Mouse (Mus musculus): Measurements from ENCODE around the gene Hmgb3. TPM values are rescaled to one million over a fixed set of nuclear protein-coding genes. Genes with fewer than 3 reads are reported as not detected.

The Hmgb3 gene
- polyA plus RNA-seq, 1 experiment = 25.9 TPM

- H3K27me3 ChIP-seq (ENCODE audit: control insufficient read depth, insufficient read depth, insufficient read length) = no peaks in the 10 kb centered on the region
- H3K4me2 ChIP-seq (ENCODE audit: low read depth) = no peak overlapping the region
- H3K36me3 ChIP-seq (ENCODE audit: control insufficient read depth, insufficient read depth) = no peaks in the 10 kb centered on the region
- no peak overlapping the region for H3ac ChIP-seq (ENCODE audit: control insufficient read depth, insufficient read length)
- no peak overlapping the region for H3K4me3 ChIP-seq
- TF ChIP-seq REST (IDR thresholded peaks at IDR 0.05; ENCODE audit: insufficient read depth, insufficient read length) = no peak
- no peak for TF ChIP-seq TCF3 (IDR thresholded peaks at IDR 0.05; ENCODE audit: insufficient read length, low read depth)
- TF ChIP-seq MYOD1 (IDR thresholded peaks at IDR 0.05; ENCODE audit: control insufficient read depth in 1 of 3, insufficient read length in 2 of 3, low read depth in 2 of 3) = no peak
- no peak for TF ChIP-seq TCF12 (IDR thresholded peaks at IDR 0.05; ENCODE audit: insufficient read depth, poor library complexity, severe bottlenecking)
- no peak for TF ChIP-seq MYOG (IDR thresholded peaks at IDR 0.05; ENCODE audit: control insufficient read depth in 1 of 3, insufficient read depth in 1 of 3, insufficient read length in 2 of 3, low read depth in 2 of 3)
- no peak for TF ChIP-seq SRF (IDR thresholded peaks at IDR 0.05; ENCODE audit: control insufficient read depth, insufficient read length, low read depth)
- TF ChIP-seq POLR2AphosphoS2 (IDR thresholded peaks at IDR 0.05; ENCODE audit: insufficient read length, low read depth) = no peak
- no peak for TF ChIP-seq E2F4 (IDR thresholded peaks at IDR 0.05; ENCODE audit: insufficient read depth)
- TF ChIP-seq CEBPB (IDR thresholded peaks at IDR 0.05; ENCODE audit: insufficient read depth, poor library complexity, severe bottlenecking) = no peak
- no peak for TF ChIP-seq POLR2A (IDR thresholded peaks at IDR 0.05; ENCODE audit: insufficient read length, low read depth)
- TF ChIP-seq USF1 (IDR thresholded peaks at IDR 0.05; ENCODE audit: low read depth) = no peak
- TF ChIP-seq MAX (IDR thresholded peaks at IDR 0.05; ENCODE audit: low read depth) = no peak
- H3K79me2 ChIP-seq (ENCODE audit: control insufficient read depth, insufficient read depth) = no peaks in the 10 kb centered on the region
Measured at GRCm38 (mm10) chrX:71525593-71526299, 30.0 kb upstream of the Hmgb3 start.

GRCm38 (mm10) chrX:71527461-71527860 is 28.3 kb upstream of the Hmgb3 start:
- no peaks in the 10 kb centered on the region for H3K36me3 ChIP-seq (ENCODE audit: control insufficient read depth, insufficient read depth)
- TF ChIP-seq POLR2AphosphoS2 (IDR thresholded peaks at IDR 0.05; ENCODE audit: insufficient read length, low read depth) (no peak), USF1 (IDR thresholded peaks at IDR 0.05; ENCODE audit: low read depth) (no peak), REST (IDR thresholded peaks at IDR 0.05; ENCODE audit: insufficient read depth, insufficient read length) (no peak), TCF3 (IDR thresholded peaks at IDR 0.05; ENCODE audit: insufficient read length, low read depth) (no peak), MAX (IDR thresholded peaks at IDR 0.05; ENCODE audit: low read depth) (no peak), SRF (IDR thresholded peaks at IDR 0.05; ENCODE audit: control insufficient read depth, insufficient read length, low read depth) (no peak), MYOD1 (IDR thresholded peaks at IDR 0.05; ENCODE audit: control insufficient read depth in 1 of 3, insufficient read length in 2 of 3, low read depth in 2 of 3) (no peak), POLR2A (IDR thresholded peaks at IDR 0.05; ENCODE audit: insufficient read length, low read depth) (no peak), CEBPB (IDR thresholded peaks at IDR 0.05; ENCODE audit: insufficient read depth, poor library complexity, severe bottlenecking) (no peak), MYOG (IDR thresholded peaks at IDR 0.05; ENCODE audit: control insufficient read depth in 1 of 3, insufficient read depth in 1 of 3, insufficient read length in 2 of 3, low read depth in 2 of 3) (no peak), TCF12 (IDR thresholded peaks at IDR 0.05; ENCODE audit: insufficient read depth, poor library complexity, severe bottlenecking) (no peak), E2F4 (IDR thresholded peaks at IDR 0.05; ENCODE audit: insufficient read depth) (no peak)
- H3K4me2 ChIP-seq (ENCODE audit: low read depth) = no peak overlapping the region
- H3ac ChIP-seq (ENCODE audit: control insufficient read depth, insufficient read length) = no peak overlapping the region
- H3K27me3 ChIP-seq (ENCODE audit: control insufficient read depth, insufficient read depth, insufficient read length) = no peaks in the 10 kb centered on the region
- no peaks in the 10 kb centered on the region for H3K79me2 ChIP-seq (ENCODE audit: control insufficient read depth, insufficient read depth)
- H3K4me3 ChIP-seq = no peak overlapping the region

GRCm38 (mm10) chrX:71528150-71528549 is 27.6 kb upstream of the Hmgb3 start:
- Histone ChIP-seq H3K36me3 (ENCODE audit: control insufficient read depth, insufficient read depth) (no peaks in the 10 kb centered on the region), H3K4me2 (ENCODE audit: low read depth) (no peak overlapping the region), H3K79me2 (ENCODE audit: control insufficient read depth, insufficient read depth) (no peaks in the 10 kb centered on the region), H3K4me3 (no peak overlapping the region), H3ac (ENCODE audit: control insufficient read depth, insufficient read length) (no peak overlapping the region), H3K27me3 (ENCODE audit: control insufficient read depth, insufficient read depth, insufficient read length) (no peaks in the 10 kb centered on the region)
- TF ChIP-seq E2F4 (IDR thresholded peaks at IDR 0.05; ENCODE audit: insufficient read depth) (no peak), TCF3 (IDR thresholded peaks at IDR 0.05; ENCODE audit: insufficient read length, low read depth) (no peak), REST (IDR thresholded peaks at IDR 0.05; ENCODE audit: insufficient read depth, insufficient read length) (no peak), CEBPB (IDR thresholded peaks at IDR 0.05; ENCODE audit: insufficient read depth, poor library complexity, severe bottlenecking) (no peak), MAX (IDR thresholded peaks at IDR 0.05; ENCODE audit: low read depth) (no peak), POLR2AphosphoS2 (IDR thresholded peaks at IDR 0.05; ENCODE audit: insufficient read length, low read depth) (no peak), POLR2A (IDR thresholded peaks at IDR 0.05; ENCODE audit: insufficient read length, low read depth) (no peak), TCF12 (IDR thresholded peaks at IDR 0.05; ENCODE audit: insufficient read depth, poor library complexity, severe bottlenecking) (no peak), MYOD1 (IDR thresholded peaks at IDR 0.05; ENCODE audit: control insufficient read depth in 1 of 3, insufficient read length in 2 of 3, low read depth in 2 of 3) (no peak), MYOG (IDR thresholded peaks at IDR 0.05; ENCODE audit: control insufficient read depth in 1 of 3, insufficient read depth in 1 of 3, insufficient read length in 2 of 3, low read depth in 2 of 3) (no peak), SRF (IDR thresholded peaks at IDR 0.05; ENCODE audit: control insufficient read depth, insufficient read length, low read depth) (no peak), USF1 (IDR thresholded peaks at IDR 0.05; ENCODE audit: low read depth) (no peak)

- Histone ChIP-seq H3K4me2 (ENCODE audit: low read depth) (no peak overlapping the region), H3K79me2 (ENCODE audit: control insufficient read depth, insufficient read depth) (no peaks in the 10 kb centered on the region), H3ac (ENCODE audit: control insufficient read depth, insufficient read length) (no peak overlapping the region), H3K36me3 (ENCODE audit: control insufficient read depth, insufficient read depth) (no peaks in the 10 kb centered on the region), H3K27me3 (ENCODE audit: control insufficient read depth, insufficient read depth, insufficient read length) (no peaks in the 10 kb centered on the region), H3K4me3 (no peak overlapping the region)
- TF ChIP-seq POLR2AphosphoS2 (IDR thresholded peaks at IDR 0.05; ENCODE audit: insufficient read length, low read depth) (no peak), USF1 (IDR thresholded peaks at IDR 0.05; ENCODE audit: low read depth) (no peak), MAX (IDR thresholded peaks at IDR 0.05; ENCODE audit: low read depth) (no peak), POLR2A (IDR thresholded peaks at IDR 0.05; ENCODE audit: insufficient read length, low read depth) (no peak), SRF (IDR thresholded peaks at IDR 0.05; ENCODE audit: control insufficient read depth, insufficient read length, low read depth) (no peak), TCF12 (IDR thresholded peaks at IDR 0.05; ENCODE audit: insufficient read depth, poor library complexity, severe bottlenecking) (no peak), E2F4 (IDR thresholded peaks at IDR 0.05; ENCODE audit: insufficient read depth) (no peak), TCF3 (IDR thresholded peaks at IDR 0.05; ENCODE audit: insufficient read length, low read depth) (no peak), MYOG (IDR thresholded peaks at IDR 0.05; ENCODE audit: control insufficient read depth in 1 of 3, insufficient read depth in 1 of 3, insufficient read length in 2 of 3, low read depth in 2 of 3) (no peak), REST (IDR thresholded peaks at IDR 0.05; ENCODE audit: insufficient read depth, insufficient read length) (no peak), CEBPB (IDR thresholded peaks at IDR 0.05; ENCODE audit: insufficient read depth, poor library complexity, severe bottlenecking) (no peak), MYOD1 (IDR thresholded peaks at IDR 0.05; ENCODE audit: control insufficient read depth in 1 of 3, insufficient read length in 2 of 3, low read depth in 2 of 3) (no peak)
Measured at GRCm38 (mm10) chrX:71528646-71529045, 27.1 kb upstream of the Hmgb3 start.
